19 mouse cellular contexts compared by ENCODE assay signal in the genomic region with DNA sequence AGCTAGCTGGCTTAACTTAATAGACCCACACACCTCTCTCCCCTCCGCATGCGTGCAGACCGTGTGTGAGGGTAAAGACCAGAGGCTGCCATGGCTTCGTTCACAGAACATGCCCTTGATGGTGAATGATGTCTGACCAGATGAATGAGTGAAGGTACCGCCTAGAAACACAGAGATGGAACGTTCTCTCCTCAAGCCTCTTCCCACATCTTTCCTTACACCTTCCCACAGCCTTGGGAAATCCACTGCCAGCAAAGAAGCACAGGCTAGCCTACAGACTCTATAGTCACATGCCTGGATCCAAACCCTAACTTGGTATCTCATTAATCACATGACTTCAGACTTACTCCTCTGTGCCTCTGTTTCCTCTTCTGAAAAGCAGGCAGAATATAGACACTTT. TPM values are rescaled to one million over a fixed set of nuclear protein-coding genes. Genes with fewer than 3 reads are reported as not detected.
"Had no signal": no experiment of that assay in that cellular context is flagged by ENCODE, and none has a peak within 500 bp of the region (broad histone marks: within the 10 kb centered on the region; RNA-seq: fewer than 3 reads in every experiment).

No protein-coding gene starts in this region.

- H3K36me3 ChIP-seq: lung, embryonic 15.5 days; midbrain, embryonic 13.5 days; midbrain, embryonic 15.5 days; neural tube, embryonic 12.5 days; stomach, embryonic 15.5 days had no signal

- ATAC-seq: lung, postnatal 0 days; midbrain, embryonic 13.5 days; midbrain, embryonic 15.5 days had no signal

- DNase-seq: lung, adult 2 months; lung, postnatal 14 days; lung, postnatal 36 days; right cerebral cortex, postnatal 14 days; thymus, adult 2 months; thymus, postnatal 25 days; thymus, postnatal 4 days had no signal

- H3K4me3 ChIP-seq: lung, embryonic 15.5 days; megakaryocyte, embryonic 14.5 days; midbrain, embryonic 13.5 days; midbrain, embryonic 15.5 days; neural tube, embryonic 12.5 days; stomach, embryonic 15.5 days had no signal

- H3K27ac ChIP-seq: lung, embryonic 15.5 days; macrophage; midbrain, embryonic 13.5 days; neural tube, embryonic 12.5 days; stomach, embryonic 15.5 days; stomach, postnatal 0 days had no signal

- H3K9me3 ChIP-seq: lung, embryonic 15.5 days; megakaryocyte, embryonic 14.5 days; midbrain, embryonic 13.5 days; midbrain, embryonic 15.5 days; neural tube, embryonic 12.5 days; stomach, embryonic 15.5 days had no signal

- H3K27me3 ChIP-seq: lung, embryonic 15.5 days; midbrain, embryonic 13.5 days; midbrain, embryonic 15.5 days; neural tube, embryonic 12.5 days; stomach, embryonic 15.5 days had no signal

- H3K4me1 ChIP-seq: neural tube, embryonic 12.5 days had no signal

RNA-seq across cellular contexts. Expression of gene Syt13, which starts 18.5 kb away (rescaled TPM):
- total RNA-seq: megakaryocyte progenitor cell, adult 5-6 weeks; monocyte, adult 5-6 weeks; neutrophil, adult 5-6 weeks had no signal
